27 mouse cellular contexts compared by ENCODE assay signal in genomic region chr17:45499516-45499915, GRCm38 (mm10). TPM values are rescaled to one million over a fixed set of nuclear protein-coding genes. Genes with fewer than 3 reads are reported as not detected.
DNase-seq lines count a peak whose midpoint lies in the region; ATAC-seq and TF ChIP-seq lines count a peak whose summit lies in the region.
"Had no signal": no experiment of that assay in that cellular context is flagged by ENCODE, and none has a peak within 500 bp of the region (broad histone marks: within the 10 kb centered on the region; RNA-seq: fewer than 3 reads in every experiment).

No protein-coding gene starts in this region.

- H3K4me2 ChIP-seq in hindbrain, postnatal 0 days (ENCODE audit: low read depth, low read length), result no peak overlapping the region
- H3K4me2 ChIP-seq in hindbrain, embryonic 11.5 days (replicated peaks; ENCODE audit: low read depth, low read length), result no peak overlapping the region
- no peak overlapping the region for H3K4me2 ChIP-seq in midbrain, postnatal 0 days (ENCODE audit: low read depth, low read length, poor library complexity, severe bottlenecking)
- no peak overlapping the region for H3K4me2 ChIP-seq in midbrain, embryonic 14.5 days (ENCODE audit: low read length)
- H3K4me2 ChIP-seq: embryonic facial prominence, embryonic 13.5 days; embryonic facial prominence, embryonic 15.5 days; forebrain, embryonic 13.5 days; forebrain, embryonic 15.5 days had no signal

- H3K9ac ChIP-seq in hindbrain, postnatal 0 days (replicated peaks; ENCODE audit: low read length), result no peak overlapping the region
- no peak overlapping the region for H3K9ac ChIP-seq in hindbrain, embryonic 11.5 days (ENCODE audit: low read depth, low read length)
- H3K9ac ChIP-seq in midbrain, postnatal 0 days (replicated peaks; ENCODE audit: low read length, poor library complexity, severe bottlenecking), result no peak overlapping the region
- no peak overlapping the region for H3K9ac ChIP-seq in midbrain, embryonic 14.5 days (replicated peaks; ENCODE audit: low read length)
- H3K9ac ChIP-seq in MEL (ENCODE audit: control insufficient read depth, low read depth, low read length, poor library complexity, severe bottlenecking), result no peak overlapping the region
- H3K9ac ChIP-seq: embryonic facial prominence, embryonic 13.5 days; embryonic facial prominence, embryonic 15.5 days; forebrain, embryonic 13.5 days; forebrain, embryonic 15.5 days had no signal

- no peak for TF ChIP-seq RAD21 in MEL (IDR thresholded peaks at IDR 0.05; ENCODE audit: low read depth, low read length)

- no peaks in the 10 kb centered on the region for H3K36me3 ChIP-seq in hindbrain, postnatal 0 days (ENCODE audit: insufficient read depth, low read length)
- H3K36me3 ChIP-seq in hindbrain, embryonic 11.5 days (ENCODE audit: control insufficient read depth, insufficient read depth, low read length), result no peaks in the 10 kb centered on the region
- no peaks in the 10 kb centered on the region for H3K36me3 ChIP-seq in midbrain, postnatal 0 days (ENCODE audit: insufficient read depth, low read length)
- H3K36me3 ChIP-seq in midbrain, embryonic 14.5 days (ENCODE audit: control insufficient read depth, insufficient read depth, low read length), result no peaks in the 10 kb centered on the region
- H3K36me3 ChIP-seq in E14TG2a.4 (ENCODE audit: insufficient read depth, low read length), result no peaks in the 10 kb centered on the region
- peaks cover 0 to 5% of the 10 kb centered on the region in 2 experiments; a peak in 2 of 4 replicates for H3K36me3 ChIP-seq in MEL (ENCODE audit: control insufficient read depth in 1 of 2, insufficient read depth in 2 of 2, low read length in 2 of 2)
- H3K36me3 ChIP-seq: embryonic facial prominence, embryonic 13.5 days; embryonic facial prominence, embryonic 15.5 days; forebrain, embryonic 15.5 days; G1E had no signal

- DNase-seq in hindbrain, postnatal 0 days (ENCODE audit: low spot score), result no peak
- DNase-seq in hindbrain, embryonic 11.5 days (ENCODE audit: low spot score), result no peak
- DNase-seq in midbrain, postnatal 0 days (ENCODE audit: low spot score), result no peak
- no peak for DNase-seq in midbrain, embryonic 14.5 days
- DNase-seq in MEL (ENCODE audit: low read depth, low spot score), result no peak
- DNase-seq in lung, postnatal 4 days, result no peak
- DNase-seq in left cerebral cortex, postnatal 25 days (ENCODE audit: low spot score in 2 of 2), result no peak
- DNase-seq: adrenal gland, adult 2 months; adrenal gland, postnatal 10 days; adrenal gland, postnatal 25 days; cerebellum, adult 11 months; cerebellum, adult 18-20 months; cerebellum, adult 8-10 months; cerebellum, adult 9-11 months; cerebellum, postnatal 14 days; cerebellum, postnatal 36 days; embryo, embryonic 11 days had no signal

- TF ChIP-seq CTCF in hindbrain, postnatal 0 days (IDR thresholded peaks at IDR 0.05; ENCODE audit: low read depth), result peak; percentile 40; the same call in 1 of the 2 replicates
- TF ChIP-seq CTCF in midbrain, postnatal 0 days (IDR thresholded peaks at IDR 0.05), result peak; percentile 50
- TF ChIP-seq CTCF in E14TG2a.4 (conservative IDR thresholded peaks at IDR 0.05; ENCODE audit: low read length) (peak; percentile 9; the same call in 1 of the 2 replicates), MEL (IDR thresholded peaks at IDR 0.05 in 2 of 3, conservative IDR thresholded peaks at IDR 0.05 in 1 of 3; ENCODE audit: control insufficient read depth in 1 of 3, insufficient read depth in 1 of 3, low read depth in 2 of 3, low read length in 3 of 3, poor library complexity in 1 of 3, severe bottlenecking in 1 of 3) (peak in 1 of 3 experiments; percentile 37; a peak in 2 of 6 replicates)

- WGBS in hindbrain, postnatal 0 days, result 54% methylated on average over 2 of the region's 2 CpGs
- 61% methylated on average over 2 of the region's 2 CpGs for WGBS in hindbrain, embryonic 11.5 days
- WGBS in midbrain, postnatal 0 days, result 46% methylated on average over 2 of the region's 2 CpGs
- WGBS in midbrain, embryonic 14.5 days, result 52% methylated on average over 2 of the region's 2 CpGs

- H3K4me3 ChIP-seq in hindbrain, postnatal 0 days (ENCODE audit: low read length), result no peak overlapping the region
- no peak overlapping the region for H3K4me3 ChIP-seq in hindbrain, embryonic 11.5 days (ENCODE audit: low read depth, low read length)
- H3K4me3 ChIP-seq in midbrain, postnatal 0 days (ENCODE audit: low read depth, low read length), result no peak overlapping the region
- no peak overlapping the region for H3K4me3 ChIP-seq in midbrain, embryonic 14.5 days (replicated peaks; ENCODE audit: low read depth, low read length)
- H3K4me3 ChIP-seq in E14TG2a.4 (replicated peaks; ENCODE audit: low read length) (no peak overlapping the region), MEL (ENCODE audit: control insufficient read depth in 1 of 2, insufficient read depth in 1 of 2, low read depth in 2 of 2, low read length in 2 of 2) (no peak overlapping the region)
- H3K4me3 ChIP-seq: embryonic facial prominence, embryonic 13.5 days; embryonic facial prominence, embryonic 15.5 days; erythroblast, embryonic 14.5 days; forebrain, embryonic 13.5 days; forebrain, embryonic 15.5 days had no signal

- TF ChIP-seq EP300 in MEL (IDR thresholded peaks at IDR 0.05; ENCODE audit: low read depth in 1 of 2, low read length in 2 of 2), result no peak

- no peaks in the 10 kb centered on the region for H3K9me3 ChIP-seq in hindbrain, postnatal 0 days (ENCODE audit: low read length)
- H3K9me3 ChIP-seq in hindbrain, embryonic 11.5 days (ENCODE audit: control insufficient read depth, low read length), result no peaks in the 10 kb centered on the region
- no peaks in the 10 kb centered on the region for H3K9me3 ChIP-seq in midbrain, postnatal 0 days (ENCODE audit: low read length)
- no peaks in the 10 kb centered on the region for H3K9me3 ChIP-seq in midbrain, embryonic 14.5 days (ENCODE audit: control insufficient read depth, low read length)
- peaks cover 3% of the 10 kb centered on the region for H3K9me3 ChIP-seq in E14TG2a.4 (ENCODE audit: low read length)
- no peaks in the 10 kb centered on the region for H3K9me3 ChIP-seq in MEL (replicated peaks; ENCODE audit: insufficient read depth, low read length)
- H3K9me3 ChIP-seq: embryonic facial prominence, embryonic 13.5 days; embryonic facial prominence, embryonic 15.5 days; forebrain, embryonic 13.5 days; forebrain, embryonic 15.5 days; G1E had no signal

- TF ChIP-seq POLR2A in MEL (IDR thresholded peaks at IDR 0.05; ENCODE audit: control insufficient read depth in 1 of 2, insufficient read depth in 1 of 2, low read depth in 1 of 2, low read length in 2 of 2, poor library complexity in 1 of 2), result no peak

- no peaks in the 10 kb centered on the region for H3K79me2 ChIP-seq in MEL (ENCODE audit: control insufficient read depth, insufficient read depth, low read length, poor library complexity)

- intact Hi-C loops in left cerebral cortex, postnatal 25 days (cut with DNase I), result no loop called here

- H3K27me3 ChIP-seq in hindbrain, postnatal 0 days (ENCODE audit: insufficient read depth, low read length), result no peaks in the 10 kb centered on the region
- H3K27me3 ChIP-seq in hindbrain, embryonic 11.5 days (ENCODE audit: control insufficient read depth, insufficient read depth, low read length), result no peaks in the 10 kb centered on the region
- H3K27me3 ChIP-seq in midbrain, postnatal 0 days (ENCODE audit: insufficient read depth, low read length), result no peaks in the 10 kb centered on the region
- H3K27me3 ChIP-seq in midbrain, embryonic 14.5 days (ENCODE audit: control insufficient read depth, insufficient read depth, low read length), result no peaks in the 10 kb centered on the region
- H3K27me3 ChIP-seq in E14TG2a.4 (ENCODE audit: insufficient read depth, low read length) (no peaks in the 10 kb centered on the region), MEL (ENCODE audit: control insufficient read depth in 1 of 2, insufficient read depth in 2 of 2, low read length in 2 of 2) (peaks cover 0 to 5% of the 10 kb centered on the region in 2 experiments; a peak in 3 of 4 replicates)
- H3K27me3 ChIP-seq: forebrain, embryonic 13.5 days; forebrain, embryonic 15.5 days had no signal

- ATAC-seq in hindbrain, postnatal 0 days, result no peak
- no peak for ATAC-seq in hindbrain, embryonic 11.5 days (ENCODE audit: low FRiP score)
- ATAC-seq in midbrain, postnatal 0 days (ENCODE audit: low FRiP score), result no peak
- no peak for ATAC-seq in midbrain, embryonic 14.5 days (ENCODE audit: low FRiP score, low TSS enrichment)
- ATAC-seq: forebrain, embryonic 13.5 days; forebrain, embryonic 15.5 days had no signal

- no peaks in the 10 kb centered on the region for H3K4me1 ChIP-seq in hindbrain, postnatal 0 days (ENCODE audit: insufficient read depth, low read length)
- H3K4me1 ChIP-seq in hindbrain, embryonic 11.5 days (replicated peaks; ENCODE audit: control insufficient read depth, insufficient read depth, low read length), result no peaks in the 10 kb centered on the region
- H3K4me1 ChIP-seq in midbrain, postnatal 0 days (ENCODE audit: insufficient read depth, low read length), result no peaks in the 10 kb centered on the region
- H3K4me1 ChIP-seq in midbrain, embryonic 14.5 days (ENCODE audit: control insufficient read depth, insufficient read depth, low read length), result no peaks in the 10 kb centered on the region
- peaks cover 87% of the 10 kb centered on the region for H3K4me1 ChIP-seq in E14TG2a.4 (replicated peaks; ENCODE audit: low read depth, low read length)
- peaks cover 7 to 18% of the 10 kb centered on the region in 2 experiments for H3K4me1 ChIP-seq in MEL (ENCODE audit: control insufficient read depth in 1 of 2, insufficient read depth in 2 of 2, low read length in 2 of 2)
- H3K4me1 ChIP-seq: embryonic facial prominence, embryonic 13.5 days; embryonic facial prominence, embryonic 15.5 days; forebrain, embryonic 13.5 days; forebrain, embryonic 15.5 days had no signal

- no peak overlapping the region for H3K27ac ChIP-seq in hindbrain, postnatal 0 days
- H3K27ac ChIP-seq in hindbrain, embryonic 11.5 days (ENCODE audit: low read depth, low read length), result no peak overlapping the region
- no peak overlapping the region for H3K27ac ChIP-seq in midbrain, postnatal 0 days (ENCODE audit: low read depth, low read length)
- H3K27ac ChIP-seq in midbrain, embryonic 14.5 days (replicated peaks; ENCODE audit: low read depth, low read length), result no peak overlapping the region
- no peak overlapping the region for H3K27ac ChIP-seq in MEL (ENCODE audit: control insufficient read depth, low read depth, low read length)
- H3K27ac ChIP-seq: embryonic facial prominence, embryonic 13.5 days; embryonic facial prominence, embryonic 15.5 days; forebrain, embryonic 13.5 days; forebrain, embryonic 15.5 days had no signal

RNA-seq across cellular contexts. Expression of gene Aars2, which starts 7.1 kb away (rescaled TPM):
- 28.5 and 34.5 TPM in 2 replicates for total RNA-seq in hindbrain, postnatal 0 days (2014; rRNA removed)
- polyA plus RNA-seq in hindbrain, postnatal 0 days (2015; fragmentation: Nextera tagmentation; extraction: Ambion mirVana), result 14.2 and 15.7 TPM in 2 replicates
- polyA plus RNA-seq in hindbrain, embryonic 11.5 days (2014; fragmentation: Nextera tagmentation; extraction: Ambion mirVana), result 13.0 and 14.5 TPM in 2 replicates
- 19.8 and 31.4 TPM in 2 replicates for total RNA-seq in midbrain, postnatal 0 days (2014; rRNA removed)
- polyA plus RNA-seq in midbrain, postnatal 0 days (2015; fragmentation: Nextera tagmentation; extraction: Ambion mirVana), result 13.9 and 15.2 TPM in 2 replicates
- 13.6 and 14.8 TPM in 2 replicates for polyA plus RNA-seq in midbrain, embryonic 14.5 days (2014; fragmentation: Nextera tagmentation; extraction: Ambion mirVana)
- total RNA-seq in MEL (2012; rRNA removed), result 13.6 and 14.4 TPM in 2 replicates
- 10 to 100 TPM; 25.6 to 63.5 TPM for polyA plus RNA-seq in MEL (2012; ENCODE audit: insufficient read depth in 1 of 2, insufficient read length in 2 of 2, low read depth in 1 of 2, low replicate concordance in 2 of 2, missing spikeins in 1 of 2)
- 10 to 100 TPM; 23.0 to 24.6 TPM for total RNA-seq in left cerebral cortex, postnatal 25 days (2021)

RNA-seq across cellular contexts. Expression of gene Tcte1, which starts 23.7 kb away (rescaled TPM):
- total RNA-seq in hindbrain, postnatal 0 days (2014; rRNA removed), result 0.58 and 1.5 TPM in 2 replicates
- polyA plus RNA-seq in hindbrain, postnatal 0 days (2015; fragmentation: Nextera tagmentation; extraction: Ambion mirVana), result 3.9 and 4.3 TPM in 2 replicates
- 2.0 and 2.5 TPM in 2 replicates for polyA plus RNA-seq in hindbrain, embryonic 11.5 days (2014; fragmentation: Nextera tagmentation; extraction: Ambion mirVana)
- 0.99 and 1.2 TPM in 2 replicates for total RNA-seq in midbrain, postnatal 0 days (2014; rRNA removed)
- 4.2 and 4.6 TPM in 2 replicates for polyA plus RNA-seq in midbrain, postnatal 0 days (2015; fragmentation: Nextera tagmentation; extraction: Ambion mirVana)
- polyA plus RNA-seq in midbrain, embryonic 14.5 days (2014; fragmentation: Nextera tagmentation; extraction: Ambion mirVana), result 3.0 and 5.8 TPM in 2 replicates
- total RNA-seq in MEL (2012; rRNA removed), result not detected in 2 replicates
- polyA plus RNA-seq in MEL (2012; ENCODE audit: insufficient read depth in 1 of 2, insufficient read length in 2 of 2, low read depth in 1 of 2, low replicate concordance in 2 of 2, missing spikeins in 1 of 2), result not detected
- 1 to 10 TPM; 1.1 to 1.3 TPM for total RNA-seq in left cerebral cortex, postnatal 25 days (2021)
- total RNA-seq: adrenal gland, adult 2 months; adrenal gland, postnatal 10 days; adrenal gland, postnatal 25 days; adrenal gland, postnatal 4 days; common myeloid progenitor, adult 5-6 weeks; G1E had no signal
- polyA plus RNA-seq: adrenal gland, adult 2 months; C2C12; erythroblast, embryonic 14.5 days; G1E had no signal

RNA-seq across cellular contexts. Expression of gene Spats1, which starts 24.3 kb away (rescaled TPM):
- total RNA-seq in hindbrain, postnatal 0 days (2014; rRNA removed), result 0.29 and 4.2 TPM in 2 replicates
- 2.9 and 3.5 TPM in 2 replicates for polyA plus RNA-seq in hindbrain, postnatal 0 days (2015; fragmentation: Nextera tagmentation; extraction: Ambion mirVana)
- polyA plus RNA-seq in hindbrain, embryonic 11.5 days (2014; fragmentation: Nextera tagmentation; extraction: Ambion mirVana), result 0.61 and 0.85 TPM in 2 replicates
- 2.3 and 5.8 TPM in 2 replicates for total RNA-seq in midbrain, postnatal 0 days (2014; rRNA removed)
- 3.4 and 3.6 TPM in 2 replicates for polyA plus RNA-seq in midbrain, postnatal 0 days (2015; fragmentation: Nextera tagmentation; extraction: Ambion mirVana)
- polyA plus RNA-seq in midbrain, embryonic 14.5 days (2014; fragmentation: Nextera tagmentation; extraction: Ambion mirVana), result 2.1 and 3.1 TPM in 2 replicates
- 1.4 and 1.5 TPM in 2 replicates for total RNA-seq in MEL (2012; rRNA removed)
- 100 to 1,000 TPM in 1 of 2 experiments, 1 to 10 TPM in 1; 2.5 to 149 TPM for polyA plus RNA-seq in MEL (2012; ENCODE audit: insufficient read depth in 1 of 2, insufficient read length in 2 of 2, low read depth in 1 of 2, low replicate concordance in 2 of 2, missing spikeins in 1 of 2)
- total RNA-seq in left cerebral cortex, postnatal 25 days (2021), result 1 to 10 TPM; 5.2 to 6.1 TPM
- total RNA-seq: adrenal gland, adult 2 months had no signal
- polyA plus RNA-seq: erythroblast, embryonic 14.5 days; G1E had no signal

RNA-seq across cellular contexts. Expression of gene Tmem151b, which starts 50.0 kb away (rescaled TPM):
- total RNA-seq in hindbrain, postnatal 0 days (2014; rRNA removed), result 107 and 114 TPM in 2 replicates
- polyA plus RNA-seq in hindbrain, postnatal 0 days (2015; fragmentation: Nextera tagmentation; extraction: Ambion mirVana), result 29.5 and 29.8 TPM in 2 replicates
- 4.7 and 5.6 TPM in 2 replicates for polyA plus RNA-seq in hindbrain, embryonic 11.5 days (2014; fragmentation: Nextera tagmentation; extraction: Ambion mirVana)
- 77.9 and 95.6 TPM in 2 replicates for total RNA-seq in midbrain, postnatal 0 days (2014; rRNA removed)
- polyA plus RNA-seq in midbrain, postnatal 0 days (2015; fragmentation: Nextera tagmentation; extraction: Ambion mirVana), result 29.1 and 30.7 TPM in 2 replicates
- polyA plus RNA-seq in midbrain, embryonic 14.5 days (2014; fragmentation: Nextera tagmentation; extraction: Ambion mirVana), result 20.4 and 24.1 TPM in 2 replicates
- 0.15 and 0.33 TPM in 2 replicates for total RNA-seq in MEL (2012; rRNA removed)
- polyA plus RNA-seq in MEL (2012; ENCODE audit: insufficient read depth in 1 of 2, insufficient read length in 2 of 2, low read depth in 1 of 2, low replicate concordance in 2 of 2, missing spikeins in 1 of 2), result 1 to 10 TPM in 1 of 2 experiments, not detected in 1; 1.1 TPM
- total RNA-seq in left cerebral cortex, postnatal 25 days (2021), result 100 to 1,000 TPM; 118 to 128 TPM
- total RNA-seq: common myeloid progenitor, adult 5-6 weeks had no signal
- polyA plus RNA-seq: erythroblast, embryonic 14.5 days; G1E had no signal

RNA-seq across cellular contexts. Expression of gene Nfkbie, which starts 56.0 kb away (rescaled TPM):
- 7.7 and 9.2 TPM in 2 replicates for total RNA-seq in hindbrain, postnatal 0 days (2014; rRNA removed)
- 5.2 and 6.0 TPM in 2 replicates for polyA plus RNA-seq in hindbrain, postnatal 0 days (2015; fragmentation: Nextera tagmentation; extraction: Ambion mirVana)
- 5.6 and 9.0 TPM in 2 replicates for polyA plus RNA-seq in hindbrain, embryonic 11.5 days (2014; fragmentation: Nextera tagmentation; extraction: Ambion mirVana)
- total RNA-seq in midbrain, postnatal 0 days (2014; rRNA removed), result 2.0 and 4.8 TPM in 2 replicates
- polyA plus RNA-seq in midbrain, postnatal 0 days (2015; fragmentation: Nextera tagmentation; extraction: Ambion mirVana), result 2.5 and 3.1 TPM in 2 replicates
- 4.2 and 4.9 TPM in 2 replicates for polyA plus RNA-seq in midbrain, embryonic 14.5 days (2014; fragmentation: Nextera tagmentation; extraction: Ambion mirVana)
- total RNA-seq in MEL (2012; rRNA removed), result 2.7 and 3.3 TPM in 2 replicates
- polyA plus RNA-seq in MEL (2012; ENCODE audit: insufficient read depth in 1 of 2, insufficient read length in 2 of 2, low read depth in 1 of 2, low replicate concordance in 2 of 2, missing spikeins in 1 of 2), result 1 to 10 TPM in 1 of 2 experiments, not detected in 1; 5.7 TPM
- total RNA-seq in left cerebral cortex, postnatal 25 days (2021), result 1 to 10 TPM; 1.6 to 2.0 TPM
